Mouse (Mus musculus): ENCODE measurements at regions not wholly inside any gene's neighbourhood (a gene's known extent, or its start where the extent isn't known, plus 50 kb on each side); places are given as distances from the start of the nearest gene placed in this dataset.

DNA sequence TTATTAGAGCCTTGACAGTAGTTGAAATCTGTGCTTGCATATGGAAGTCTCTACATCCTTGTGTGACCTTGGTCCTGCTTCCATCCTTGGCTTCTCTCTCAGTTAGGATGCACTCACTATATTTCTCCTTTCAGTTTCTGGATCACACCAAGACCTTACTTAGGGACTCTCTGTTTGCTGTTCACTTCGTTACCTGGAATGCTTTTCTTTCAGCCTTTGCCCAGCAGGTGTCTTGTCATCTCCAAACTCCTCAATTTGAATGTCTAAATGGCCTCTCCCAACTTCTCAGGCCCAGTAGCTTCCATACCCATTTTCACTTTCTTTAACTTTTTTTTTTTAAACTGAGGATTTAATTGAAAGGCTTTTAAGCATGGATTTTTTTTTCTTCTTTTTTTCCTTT, 74.0 kb upstream of the Igfbp7 start:
- no peak for DNase-seq

- peak; percentile 65 to 72 for DNase-seq
These were observed 70.0 kb upstream of the Igfbp7 start for GRCm38 (mm10) chr5:77477794-77478193.

- peak; percentile 81 to 88 for DNase-seq
These were observed 66.2 kb upstream of the Igfbp7 start for GRCm38 (mm10) chr5:77473896-77474486.

DNA sequence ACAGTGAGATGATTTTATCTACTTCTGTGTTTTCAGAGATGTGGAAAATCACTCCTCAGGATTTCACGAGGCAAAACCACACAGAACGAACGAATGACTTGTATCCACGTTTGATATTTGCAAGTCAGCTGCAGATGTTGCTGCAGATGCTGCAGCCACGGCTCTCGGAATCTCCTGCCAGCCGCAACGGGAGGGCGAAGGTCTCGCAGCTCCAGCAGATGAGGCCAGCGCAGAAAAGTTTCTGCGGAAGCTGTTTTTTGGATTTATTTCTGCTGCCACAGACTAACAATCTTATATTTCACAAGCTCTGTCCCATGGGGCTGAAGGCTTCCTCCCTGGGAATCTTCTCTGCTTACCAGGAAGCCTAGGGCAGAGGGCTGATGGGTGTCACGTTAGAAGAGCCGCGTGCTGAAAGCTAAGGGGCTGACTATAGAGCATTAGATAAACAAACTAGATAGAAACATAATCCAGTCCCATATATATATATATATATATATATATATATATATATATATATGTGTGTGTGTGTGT, 61.5 kb upstream of the Igfbp7 start:
- DNase-seq = no peak

DNA sequence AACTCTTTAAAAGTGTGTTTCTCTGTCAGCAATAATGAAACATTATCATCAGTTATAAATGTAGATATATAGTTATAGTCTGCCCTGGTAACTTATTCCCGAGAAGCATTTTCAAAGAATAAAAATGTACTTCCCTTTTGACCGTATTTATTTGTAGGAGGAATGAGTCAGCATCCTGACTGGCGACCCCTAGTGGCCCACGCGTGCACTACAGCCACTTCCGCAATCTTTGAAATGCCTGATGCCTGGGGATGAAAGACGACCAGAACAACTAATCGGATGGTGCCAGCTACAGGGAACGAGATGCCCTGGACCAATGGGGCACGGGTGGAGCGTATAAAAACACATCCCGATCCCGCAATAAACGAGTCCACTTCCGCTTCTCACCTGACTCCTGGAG, 60.6 kb upstream of the Igfbp7 start:
- peak; percentile 66 to 74 for DNase-seq

DNA sequence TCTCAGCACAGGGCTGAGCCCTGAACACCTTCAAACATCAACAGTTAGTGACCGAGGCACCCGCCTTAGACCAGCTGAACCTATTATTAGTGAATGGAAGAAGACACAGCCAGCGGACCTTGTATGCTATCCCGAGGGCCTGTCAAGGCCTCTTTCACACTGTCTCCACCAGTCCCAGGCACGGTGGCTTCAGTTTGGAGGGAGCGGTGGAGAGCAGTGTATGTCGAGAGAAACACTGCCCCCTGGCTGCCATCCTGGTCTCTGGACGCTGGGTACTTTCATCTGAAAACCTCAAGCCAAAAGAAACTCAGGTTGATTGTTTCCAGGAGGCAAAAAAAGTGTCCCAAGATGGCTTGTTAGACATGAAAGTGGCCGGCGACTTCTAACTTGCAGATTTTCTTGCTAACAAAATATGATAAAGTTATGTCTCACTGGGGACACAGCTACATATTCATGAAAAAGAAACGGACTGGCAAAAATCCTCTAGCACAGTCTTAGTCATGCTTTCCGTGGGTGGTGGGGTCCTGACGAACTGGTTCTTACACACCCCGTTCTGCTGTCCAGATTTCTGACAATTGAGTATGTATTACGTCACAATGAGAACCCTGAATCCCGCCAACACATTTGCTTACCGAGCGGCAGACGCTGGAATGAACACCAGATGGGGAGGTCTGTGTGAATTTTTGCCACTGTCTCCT, 57.2 kb upstream of the Igfbp7 start:
- peak; percentile 86 to 90 for DNase-seq

GRCm38 (mm10) chr5:77459896-77460717, 52.3 kb upstream of the Igfbp7 start:
- DNase-seq = peak; percentile 97 to 98

All from cerebellum, postnatal 10 days (tissue).